Mouse (Mus musculus) heart, adult 2 months (tissue): ENCODE measurements at regions not wholly inside any gene's neighbourhood (a gene's known extent, or its start where the extent isn't known, plus 50 kb on each side); places are given as distances from the start of the nearest gene placed in this dataset.

Experiments used
- DNase-seq, 2 experiments: peaks; one replicate each; pipeline ENCODE4 v3.0.0; 2021
- H3K27ac ChIP-seq: fragments of 200-600 bp; 2 replicates; pipeline ENCODE4 v1.8.1; 2022
- H3K27me3 ChIP-seq: fragments of 200-500 bp; 2 replicates; pipeline ENCODE4 v1.6.1; 2012; ENCODE audit warnings: mild to moderate bottlenecking, low read length, inconsistent platforms, mixed read lengths; ENCODE audit not compliant: control insufficient read depth, insufficient read depth
- H3K36me3 ChIP-seq: fragments of 200-500 bp; 2 replicates; pipeline ENCODE4 v1.6.1; 2012; ENCODE audit warnings: low read length, inconsistent platforms; ENCODE audit not compliant: control insufficient read depth, insufficient read depth
- H3K4me1 ChIP-seq: fragments of 200-500 bp; 2 replicates; pipeline ENCODE4 v1.6.1; 2011; ENCODE audit warnings: low read length; ENCODE audit not compliant: control insufficient read depth, insufficient read depth
- H3K4me3 ChIP-seq: fragments of 200-600 bp; 2 replicates; pipeline ENCODE4 v1.8.1; 2022
- H3K79me2 ChIP-seq: fragments of 200-500 bp; replicated peaks from 2 replicates; pipeline ENCODE4 v1.6.1; 2012; ENCODE audit warnings: mild to moderate bottlenecking, inconsistent platforms, low read length, moderate library complexity, mixed read lengths; ENCODE audit not compliant: control insufficient read depth, insufficient read depth
- H3K9ac ChIP-seq: fragments of 200-500 bp; 2 replicates; pipeline ENCODE4 v1.6.1; 2012; ENCODE audit warnings: low read depth, mild to moderate bottlenecking, control low read depth, inconsistent platforms, low read length, mixed read lengths
- CTCF ChIP-seq: fragments of 200-600 bp; IDR thresholded peaks from 2 replicates; pipeline ENCODE4 v1.8.1; 2022; ENCODE audit warnings: antibody characterized with exemption, mild to moderate bottlenecking, moderate library complexity
- EP300 ChIP-seq: fragments of 200-500 bp; IDR thresholded peaks from 2 replicates; pipeline ENCODE4 v1.6.1; 2011; ENCODE audit warnings: low read depth, low read length, control low read depth; ENCODE audit not compliant: insufficient read depth
- POLR2A ChIP-seq: fragments of 200-500 bp; IDR thresholded peaks from 2 replicates; pipeline ENCODE4 v1.6.1; 2011; ENCODE audit warnings: mild to moderate bottlenecking, low read depth, low read length, control low read depth; ENCODE audit not compliant: insufficient read depth
- WGBS: fragments of 180-500 bp; shearing (Covaris S2); methylation state at CpG from one replicate; pipeline ENCODE4 v1.1.7; 2018; 5-methylcytosine and 5-hydroxymethylcytosine counted together
- intact Hi-C: fragments of 180-260 bp; cut with DNase I; formaldehyde crosslinking; loops from one replicate; pipeline ENCODE4 v1.15.1; 2025

- no peak for DNase-seq
- H3K36me3 ChIP-seq = no peaks in the 10 kb centered on the region
- H3K79me2 ChIP-seq = no peaks in the 10 kb centered on the region
- H3K4me1 ChIP-seq = no peaks in the 10 kb centered on the region
- WGBS = 83% methylated on average over 3 of the region's 3 CpGs
- no peak overlapping the region for H3K9ac ChIP-seq
- intact Hi-C loops = no loop called here
- TF ChIP-seq CTCF (no peak), POLR2A (no peak), EP300 (no peak)
- H3K4me3 ChIP-seq = no peak overlapping the region
- no peak overlapping the region for H3K27ac ChIP-seq
- no peaks in the 10 kb centered on the region for H3K27me3 ChIP-seq
Measured at GRCm38 (mm10) chr7:70483536-70483935, 117.0 kb upstream of the Nr2f2 start.

GRCm38 (mm10) chr7:70481880-70482279 lies 115.3 kb upstream of the Nr2f2 start:
- Histone ChIP-seq H3K27me3 (no peaks in the 10 kb centered on the region), H3K4me3 (no peak overlapping the region)
- no peak for TF ChIP-seq CTCF
- TF ChIP-seq EP300 = no peak
- no peak for TF ChIP-seq POLR2A

GRCm38 (mm10) chr7:70472786-70473185 lies 106.3 kb upstream of the Nr2f2 start:
- intact Hi-C loops = no loop called here
- DNase-seq = no peak
- Histone ChIP-seq H3K4me1 (no peaks in the 10 kb centered on the region), H3K79me2 (no peaks in the 10 kb centered on the region), H3K4me3 (no peak overlapping the region), H3K27ac (no peak overlapping the region), H3K36me3 (no peaks in the 10 kb centered on the region), H3K9ac (no peak overlapping the region), H3K27me3 (no peaks in the 10 kb centered on the region)
- WGBS = 72% methylated on average over 4 of the region's 4 CpGs
- TF ChIP-seq EP300 (no peak), POLR2A (no peak), CTCF (no peak)

More at GRCm38 (mm10) chr7:70481880-70482279, 115.3 kb upstream of the Nr2f2 start:
- Histone ChIP-seq H3K4me1 (no peaks in the 10 kb centered on the region), H3K79me2 (no peaks in the 10 kb centered on the region), H3K27ac (no peak overlapping the region), H3K9ac (no peak overlapping the region), H3K36me3 (no peaks in the 10 kb centered on the region)
- no peak for DNase-seq
- intact Hi-C loops = no loop called here
- 61% methylated on average over 10 of the region's 10 CpGs for WGBS

GRCm38 (mm10) chr7:70470557-70470956 lies 104.0 kb upstream of the Nr2f2 start:
- 92% methylated on average over 2 of the region's 2 CpGs for WGBS
- no peak overlapping the region for H3K9ac ChIP-seq
- H3K36me3 ChIP-seq = no peaks in the 10 kb centered on the region
- no peaks in the 10 kb centered on the region for H3K4me1 ChIP-seq
- H3K27ac ChIP-seq = no peak overlapping the region
- H3K79me2 ChIP-seq = no peaks in the 10 kb centered on the region
- TF ChIP-seq POLR2A = no peak
- no peak for TF ChIP-seq EP300
- no peak for TF ChIP-seq CTCF
- no peaks in the 10 kb centered on the region for H3K27me3 ChIP-seq
- intact Hi-C loops = no loop called here
- DNase-seq = no peak
- H3K4me3 ChIP-seq = no peak overlapping the region

DNA sequence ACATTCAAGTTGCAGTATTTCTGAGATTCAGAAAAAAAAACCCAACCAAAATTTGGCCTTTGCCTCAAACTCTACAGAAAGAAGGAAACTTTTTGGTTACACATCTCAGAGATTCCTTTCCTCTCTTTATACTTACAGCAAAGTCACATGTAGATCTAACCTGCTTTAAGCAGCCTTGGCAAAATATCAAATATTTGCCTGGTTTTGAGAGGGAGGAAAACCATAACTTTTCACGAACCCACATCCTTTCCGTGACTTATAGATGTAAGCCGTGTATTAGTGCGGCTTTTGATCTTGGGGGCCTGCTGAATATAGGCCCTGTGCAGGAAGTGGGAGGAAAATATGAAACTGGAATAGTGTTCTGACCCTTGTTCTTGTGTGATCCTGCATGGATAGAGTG lies 95.6 kb upstream of the Nr2f2 start:
- no peaks in the 10 kb centered on the region for H3K79me2 ChIP-seq
- DNase-seq = no peak
- H3K4me1 ChIP-seq = no peaks in the 10 kb centered on the region
- intact Hi-C loops = no loop called here
- H3K27me3 ChIP-seq = no peaks in the 10 kb centered on the region
- no peaks in the 10 kb centered on the region for H3K36me3 ChIP-seq
- no peak overlapping the region for H3K27ac ChIP-seq
- H3K4me3 ChIP-seq = no peak overlapping the region
- WGBS = 84% methylated on average over 4 of the region's 4 CpGs
- no peak overlapping the region for H3K9ac ChIP-seq
- TF ChIP-seq CTCF (no peak), POLR2A (no peak), EP300 (no peak)

GRCm38 (mm10) chr7:70454525-70454924 lies 88.0 kb upstream of the Nr2f2 start:
- intact Hi-C loops = no loop called here
- H3K36me3 ChIP-seq = no peaks in the 10 kb centered on the region

More at GRCm38 (mm10) chr7:70454525-70454924, 88.0 kb upstream of the Nr2f2 start:
- Histone ChIP-seq H3K4me3 (no peak overlapping the region), H3K27ac (no peak overlapping the region), H3K79me2 (no peaks in the 10 kb centered on the region), H3K27me3 (no peaks in the 10 kb centered on the region), H3K9ac (no peak overlapping the region), H3K4me1 (no peaks in the 10 kb centered on the region)
- TF ChIP-seq POLR2A (no peak), CTCF (no peak), EP300 (no peak)
- no peak for DNase-seq
- WGBS = 82% methylated on average over 1 of the region's 1 CpGs
